Mouse (Mus musculus) lung, postnatal 0 days (tissue): ENCODE data around the gene Cfap57.

Source experiments
- CTCF ChIP-seq: IDR thresholded peaks from 2 replicates; pipeline ENCODE4 v1.5.1; 2016; ENCODE audit warnings: antibody characterized with exemption, mild to moderate bottlenecking
- EP300 ChIP-seq: IDR thresholded peaks from 2 replicates; pipeline ENCODE4 v1.6.1; 2016; ENCODE audit warnings: antibody characterized with exemption, mild to moderate bottlenecking, control low read depth

DNA sequence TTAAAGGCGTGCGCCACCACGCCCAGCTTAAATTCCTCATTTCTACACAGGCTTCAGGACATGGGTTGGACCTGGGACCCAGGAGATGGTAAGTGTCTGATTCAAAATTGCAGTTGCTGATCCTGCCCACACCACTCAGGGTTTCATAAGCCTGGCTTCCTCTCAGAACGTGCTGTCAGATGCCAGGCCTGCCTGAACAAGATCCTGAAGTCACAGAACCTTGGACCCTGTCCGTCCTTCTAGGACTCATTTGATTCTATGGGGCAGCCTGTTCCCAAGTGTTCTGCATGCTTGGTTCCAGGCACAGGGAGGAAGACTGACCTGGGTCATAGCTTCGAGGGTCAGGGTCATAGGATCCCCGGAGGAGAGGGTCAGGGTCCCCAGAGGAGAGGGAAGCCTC is 87.0 kb downstream of the Cfap57 start:
- no peak for TF ChIP-seq CTCF
- no peak for TF ChIP-seq EP300
